Mouse (Mus musculus): ENCODE measurements at regions not wholly inside any gene's neighbourhood (a gene's known extent, or its start where the extent isn't known, plus 50 kb on each side); places are given as distances from the start of the nearest gene placed in this dataset.
"Not testable (repeated sequence)": the region's sequence is repeated elsewhere in the genome, so short reads cannot be mapped to it uniquely, and the experiment has no call there.

DNA sequence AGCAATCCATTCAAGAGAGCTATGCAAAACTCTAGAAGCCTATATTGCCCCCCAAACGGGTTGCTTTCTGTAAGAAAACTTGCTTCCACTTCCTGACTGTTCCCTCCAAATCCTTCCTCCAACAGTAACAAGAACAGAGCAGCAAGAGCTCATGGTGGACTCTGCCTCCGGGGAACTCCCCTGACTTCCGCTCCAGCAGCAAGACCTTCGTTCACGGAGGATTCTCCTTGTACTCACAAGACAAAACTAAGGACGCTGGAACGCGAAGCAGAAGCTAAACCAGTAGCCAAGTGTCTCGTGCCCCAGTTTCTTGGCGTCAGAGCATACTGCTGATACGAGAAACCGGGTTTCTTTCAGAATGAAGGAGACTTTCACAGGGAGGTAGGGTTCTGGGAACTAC lies 50.7 kb downstream of the H2al2a start:
- no peak for DNase-seq (ENCODE audit: low read depth)

GRCm38 (mm10) chr2:17945369-17945915 lies 51.3 kb downstream of the H2al2a start:
- DNase-seq (ENCODE audit: low read depth): no peak

GRCm38 (mm10) chr2:17943506-17943905 lies 53.3 kb downstream of the H2al2a start:
- DNase-seq (ENCODE audit: low read depth): no peak

DNA sequence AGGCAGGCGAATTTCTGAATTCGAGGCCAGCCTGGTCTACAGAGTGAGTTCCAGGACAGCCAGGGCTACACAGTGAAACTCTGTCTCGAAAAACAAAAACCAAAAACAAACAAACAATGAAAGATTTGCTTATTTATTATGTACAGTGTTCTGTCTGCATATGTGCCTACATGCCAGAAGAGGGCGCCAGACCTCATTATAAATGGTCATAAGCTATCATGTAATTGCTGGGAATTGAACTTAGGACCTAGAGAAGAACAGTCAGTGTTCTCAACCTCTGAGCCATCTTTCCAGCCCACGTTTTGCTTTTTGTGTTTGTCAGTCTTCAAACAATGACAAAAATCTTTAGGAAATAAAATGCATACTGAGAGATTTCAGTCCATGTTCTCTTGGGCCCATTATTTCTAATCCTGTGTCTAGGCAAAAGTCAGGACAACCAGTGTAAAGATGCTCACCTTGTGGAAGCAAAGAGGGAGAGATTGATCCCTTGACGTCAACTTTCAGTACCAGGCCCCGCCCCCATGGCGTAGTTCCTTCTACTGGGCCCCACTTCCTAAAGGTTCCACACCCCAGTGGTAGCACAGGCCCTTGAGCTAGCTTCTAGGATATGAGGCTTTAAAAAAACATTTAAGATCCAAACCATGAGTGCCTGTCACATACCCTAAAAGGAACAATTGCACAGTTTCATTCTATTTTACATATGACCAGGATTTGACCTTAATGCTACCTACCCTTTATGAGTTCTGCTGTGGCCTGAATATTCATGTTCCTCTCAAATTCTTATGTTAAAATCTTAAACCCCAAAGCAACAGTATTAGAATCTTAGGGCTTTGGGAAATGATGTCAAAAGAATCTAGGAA lies 54.0 kb downstream of the H2al2a start:
- peak; percentile 76 for DNase-seq (ENCODE audit: low read depth)

- DNase-seq (ENCODE audit: low read depth): no peak
Measured at GRCm38 (mm10) chr2:17941921-17942320, 54.8 kb downstream of the H2al2a start.

DNA sequence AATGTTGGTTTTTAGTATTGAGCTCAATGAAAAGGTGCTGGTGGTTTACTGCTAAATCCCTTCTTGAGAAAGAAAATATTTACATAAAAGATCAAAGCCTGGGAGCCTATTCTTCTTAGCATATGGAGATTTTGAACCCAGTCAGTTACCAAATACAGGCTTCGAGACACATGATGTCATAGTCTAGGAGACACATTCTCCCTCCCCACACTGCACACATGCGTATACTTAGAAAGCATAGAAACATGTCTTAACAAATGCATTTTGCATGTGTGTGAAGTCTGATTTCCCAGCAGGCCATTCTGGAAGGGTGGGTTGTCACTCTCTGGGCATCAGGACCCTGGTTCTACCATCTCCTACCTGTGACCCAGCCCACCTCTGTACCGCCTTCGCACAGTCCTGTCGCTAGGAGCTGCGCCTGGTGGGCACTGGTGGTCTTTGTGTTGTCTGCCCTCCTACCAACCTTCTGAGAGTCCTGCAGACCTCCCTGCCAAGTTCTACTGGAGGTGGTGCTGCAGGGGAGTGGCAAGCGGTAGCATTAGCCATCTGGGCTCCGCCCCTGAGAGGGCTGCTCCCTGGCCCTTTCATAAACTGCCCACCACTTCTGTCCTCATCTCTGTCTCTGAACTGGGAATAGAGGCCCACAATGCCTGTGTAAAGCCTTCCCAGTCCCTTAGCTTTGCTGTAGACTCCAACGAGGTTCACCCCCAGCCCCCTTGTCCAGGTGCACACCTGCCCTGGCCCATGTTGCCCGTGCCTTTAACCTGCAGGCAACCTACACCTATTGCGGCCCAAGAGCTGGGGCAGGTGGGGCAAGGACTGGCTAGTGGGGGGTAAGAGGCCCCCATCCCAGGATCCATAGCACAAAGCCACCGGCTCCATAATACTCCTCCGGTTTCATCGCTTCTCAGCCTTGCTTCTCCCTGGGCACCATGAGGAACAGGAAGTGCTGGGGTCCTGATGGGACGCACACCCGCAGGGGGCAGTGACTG lies 56.6 kb downstream of the H2al2a start:
- not testable (repeated sequence) for DNase-seq (ENCODE audit: low read depth)

DNA sequence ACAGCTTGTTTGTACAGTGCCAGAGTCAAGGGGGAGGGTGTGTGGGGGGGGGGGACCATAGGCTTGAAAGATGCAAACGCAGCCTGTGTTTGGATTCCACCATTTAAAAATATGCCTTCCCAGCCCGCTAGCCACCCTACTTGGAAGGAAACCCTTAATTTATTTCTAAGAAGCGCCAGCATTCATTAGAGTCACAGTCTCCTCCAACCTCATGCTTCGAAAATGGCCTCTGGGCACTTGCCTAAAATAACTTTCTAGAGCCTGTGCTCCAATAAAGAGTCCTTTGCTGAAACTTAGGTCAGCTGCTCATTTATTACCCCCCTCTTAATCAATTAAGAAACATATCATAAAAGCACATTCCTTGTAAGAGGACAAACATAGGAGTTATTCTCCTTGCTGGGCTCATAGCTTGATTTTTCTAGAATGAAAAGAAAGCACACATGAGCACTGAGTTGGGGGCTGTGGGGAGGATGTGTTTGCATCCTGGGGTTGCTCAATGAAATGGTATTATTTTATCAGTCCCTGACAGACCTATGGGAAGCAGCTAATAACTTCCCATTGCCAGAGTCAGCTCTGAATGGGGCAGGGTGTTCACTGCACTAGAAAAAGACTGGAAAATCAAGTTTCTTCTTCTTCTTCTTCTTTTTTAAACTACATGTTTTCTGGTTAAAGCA lies 57.4 kb downstream of the H2al2a start:
- no peak for DNase-seq (ENCODE audit: low read depth)

GRCm38 (mm10) chr2:17936527-17937139 lies 60.1 kb downstream of the H2al2a start:
- DNase-seq (ENCODE audit: low read depth): no peak

DNA sequence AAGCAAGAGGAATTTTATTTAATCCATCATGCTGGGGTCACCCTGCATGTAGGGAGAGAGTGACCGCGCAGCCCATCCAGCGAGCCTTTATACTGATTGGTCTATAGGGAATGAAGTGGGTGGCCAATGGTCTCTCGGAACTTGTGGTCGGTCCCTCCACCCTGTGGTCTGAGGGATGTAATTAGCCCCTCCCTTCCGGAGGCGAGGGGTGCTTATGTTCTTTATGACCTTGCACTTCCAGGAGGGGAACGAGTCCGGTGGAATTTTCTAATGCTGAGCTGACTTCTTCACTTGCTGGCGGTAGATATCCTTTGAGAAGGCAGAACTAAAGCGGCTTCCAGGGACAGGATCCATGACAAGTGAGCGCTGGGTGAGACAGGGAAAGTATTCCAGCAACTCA lies 60.8 kb downstream of the H2al2a start:
- no peak for DNase-seq (ENCODE audit: low read depth)

DNA sequence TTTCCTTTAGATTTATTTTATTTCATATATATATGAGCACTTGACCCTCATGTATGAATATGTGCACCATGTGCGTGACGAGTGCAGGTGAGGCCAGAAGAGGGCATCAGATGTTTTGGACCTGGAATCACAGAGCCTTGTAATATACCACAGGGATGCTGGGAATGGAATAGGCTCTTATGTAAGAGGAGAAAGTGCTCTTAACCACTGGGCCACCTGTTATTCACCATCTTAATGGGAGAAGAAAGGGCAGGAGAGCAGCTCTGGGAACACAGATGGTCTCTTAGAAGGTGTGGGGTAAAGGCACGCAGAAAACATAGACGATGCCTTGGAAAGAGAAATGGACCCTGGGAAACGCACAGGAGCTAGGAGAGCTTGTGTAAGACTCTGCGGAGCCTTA lies 61.3 kb downstream of the H2al2a start:
- DNase-seq (ENCODE audit: low read depth): no peak

GRCm38 (mm10) chr2:17934610-17935009 lies 62.1 kb downstream of the H2al2a start:
- no peak for DNase-seq (ENCODE audit: low read depth)

- DNase-seq (ENCODE audit: low read depth): no peak
Measured at GRCm38 (mm10) chr2:17932932-17933790, 63.6 kb downstream of the H2al2a start.

GRCm38 (mm10) chr2:17932426-17932931 lies 64.3 kb downstream of the H2al2a start:
- no peak for DNase-seq (ENCODE audit: low read depth)

DNA sequence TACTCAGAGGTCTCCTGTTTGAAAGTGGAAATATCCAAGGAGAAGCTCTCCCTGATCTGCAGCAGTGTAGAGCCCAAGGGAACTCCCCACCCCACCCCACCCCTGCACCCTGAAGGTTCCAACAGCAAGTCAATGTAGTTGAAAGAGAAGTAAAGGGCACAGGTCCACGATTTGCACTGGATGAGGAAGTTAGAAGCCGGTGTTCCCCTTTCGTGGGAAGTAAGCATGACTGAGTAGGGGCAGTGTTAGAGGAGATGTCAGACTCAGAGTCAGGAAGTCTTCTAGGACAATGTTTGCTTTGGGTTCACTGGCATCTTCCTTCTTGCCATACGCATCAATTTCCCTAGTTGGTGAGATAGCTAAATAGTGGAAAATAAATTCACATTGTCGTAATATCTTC lies 64.9 kb downstream of the H2al2a start:
- no peak for DNase-seq (ENCODE audit: low read depth)

DNA sequence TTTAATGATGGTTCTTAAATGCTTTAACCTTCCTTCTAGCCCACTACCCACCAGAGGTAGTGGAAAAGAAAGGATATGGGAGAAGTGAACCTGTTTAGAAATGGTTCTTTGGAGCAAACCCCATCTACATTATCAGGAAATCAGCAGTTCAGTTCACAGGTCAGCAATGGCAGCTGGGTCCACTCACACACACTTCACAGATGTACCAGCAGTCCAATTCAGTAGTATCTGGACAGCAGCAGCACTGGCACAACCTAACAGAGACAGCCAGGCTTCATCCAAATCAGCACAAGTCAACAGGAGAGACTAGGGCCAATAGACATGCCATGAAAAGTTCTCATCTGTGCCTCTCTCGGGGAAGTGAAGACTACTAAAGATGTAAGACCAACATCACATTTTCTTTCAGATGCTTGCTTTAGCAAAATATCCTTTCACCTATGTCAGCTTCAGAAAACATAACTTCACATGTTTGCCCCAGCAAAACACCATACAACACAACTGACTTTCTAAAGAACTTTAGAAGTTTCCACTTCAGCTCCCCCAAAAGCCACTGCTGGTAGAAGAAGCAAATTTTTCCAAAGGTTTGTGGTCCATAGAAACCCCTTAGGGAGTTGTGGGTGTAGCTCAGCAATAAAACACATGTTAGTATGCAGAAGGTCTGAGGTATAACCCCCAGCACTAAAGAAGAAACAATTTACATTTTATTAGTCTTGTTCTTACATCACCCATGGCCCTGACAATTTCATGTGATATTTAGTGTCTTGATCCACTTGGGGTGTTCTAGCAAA lies 77.7 kb downstream of the H2al2a start:
- DNase-seq (ENCODE audit: low read depth): no peak

DNA sequence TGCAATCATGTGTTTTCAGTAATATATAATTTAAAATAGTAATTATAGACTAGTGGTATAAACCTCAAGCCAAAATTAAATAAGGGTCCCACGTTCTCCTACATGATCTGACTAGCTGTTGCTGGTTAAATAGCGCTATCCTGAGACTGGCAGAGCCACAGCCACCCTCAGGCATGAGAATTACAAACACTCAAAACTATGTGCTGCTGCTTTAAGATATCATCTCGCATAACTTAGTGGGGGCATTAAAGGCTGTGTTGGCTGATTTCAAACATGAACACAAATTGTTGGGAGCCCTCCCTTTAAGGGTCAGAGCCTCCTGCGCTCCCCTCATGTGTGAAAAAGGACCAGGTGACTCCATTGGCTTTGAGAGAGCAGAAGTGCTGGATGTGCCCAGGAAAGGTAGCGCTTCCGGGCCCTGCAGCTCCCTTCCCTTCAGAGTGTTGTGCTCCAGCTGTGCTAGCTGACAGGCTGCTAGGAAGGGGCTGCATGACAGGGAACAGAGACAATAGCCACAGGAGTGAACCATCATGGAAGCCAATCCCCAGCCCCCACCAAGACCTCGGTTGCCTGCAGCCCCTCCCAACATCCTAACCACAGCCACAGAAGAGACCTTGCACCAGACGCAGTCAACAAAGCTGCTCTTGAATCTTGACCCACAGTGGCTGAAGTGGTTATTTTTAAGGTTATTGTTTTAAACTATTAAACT lies 79.4 kb downstream of the H2al2a start:
- no peak for DNase-seq (ENCODE audit: low read depth)

- peak; percentile 17 for DNase-seq (ENCODE audit: low read depth)
Measured at GRCm38 (mm10) chr2:17902616-17903015, 94.1 kb downstream of the H2al2a start.

- no peak for DNase-seq (ENCODE audit: low read depth)
Measured at GRCm38 (mm10) chr2:17900202-17900601, 96.6 kb downstream of the H2al2a start.

GRCm38 (mm10) chr2:17898780-17899179 lies 98.0 kb downstream of the H2al2a start:
- DNase-seq (ENCODE audit: low read depth): no peak

Data from 416B (cell line).